Mouse (Mus musculus) heart, embryonic 14.5 days (tissue): ENCODE measurements around the gene Pbx3. TPM values are rescaled to one million over a fixed set of nuclear protein-coding genes. Genes with fewer than 3 reads are reported as not detected.

ENCODE experiments used
- ATAC-seq: fragments of 200-750 bp; cut with Nextera tagmentation; 2 replicates; pipeline ENCODE4 v1.8.0; 2017; ENCODE audit warnings: low read depth, moderate TSS enrichment; ENCODE audit not compliant: insufficient number of reproducible peaks, insufficient read depth, low FRiP score
- H3K27ac ChIP-seq, 2 experiments: fragments of 200-500 bp in 1 of 2; fragments of 300-500 bp in 1 of 2; sonication (generic) in 1 of 2; replicated peaks in 1 of 2; 2 replicates each; pipeline ENCODE4 v1.5.1; 2012 to 2014; ENCODE audit warnings: low read depth in 2 of 2, low read length in 2 of 2, control low read depth in 1 of 2, mild to moderate bottlenecking in 1 of 2, mixed read lengths in 1 of 2; ENCODE audit not compliant: control insufficient read depth in 1 of 2, insufficient read depth in 1 of 2
- H3K27me3 ChIP-seq: fragments of 300-500 bp; sonication (generic); 2 replicates; pipeline ENCODE4 v1.6.1; 2014; ENCODE audit warnings: mild to moderate bottlenecking, low read length, control low read depth; ENCODE audit not compliant: control insufficient read depth, insufficient read depth
- H3K36me3 ChIP-seq: fragments of 300-500 bp; sonication (generic); 2 replicates; pipeline ENCODE4 v1.6.1; 2014; ENCODE audit warnings: mild to moderate bottlenecking, control low read depth, low read length, mixed read lengths; ENCODE audit not compliant: control insufficient read depth, insufficient read depth
- H3K4me1 ChIP-seq, 2 experiments: fragments of 200-500 bp in 1 of 2; fragments of 300-500 bp in 1 of 2; sonication (generic) in 1 of 2; 2 replicates each; pipeline ENCODE4 v1.6.1; 2012 to 2014; ENCODE audit warnings: low read length in 2 of 2, control low read depth in 1 of 2, mixed read lengths in 1 of 2; ENCODE audit not compliant: control insufficient read depth in 2 of 2, insufficient read depth in 2 of 2
- H3K4me2 ChIP-seq: fragments of 300-500 bp; sonication (generic); 2 replicates; pipeline ENCODE4 v1.6.1; 2014; ENCODE audit warnings: mild to moderate bottlenecking, low read length
- H3K4me3 ChIP-seq, 2 experiments: fragments of 200-500 bp in 1 of 2; fragments of 300-500 bp in 1 of 2; sonication (generic) in 1 of 2; 2 replicates each; pipeline ENCODE4 v1.5.1; 2012 to 2014; ENCODE audit warnings: low read length in 2 of 2, mild to moderate bottlenecking in 2 of 2, control low read depth in 1 of 2, low read depth in 1 of 2, moderate library complexity in 1 of 2; ENCODE audit not compliant: control insufficient read depth in 1 of 2, insufficient read depth in 1 of 2
- H3K9ac ChIP-seq: fragments of 300-500 bp; sonication (generic); 2 replicates; pipeline ENCODE4 v1.6.1; 2014; ENCODE audit warnings: mild to moderate bottlenecking, low read length
- H3K9me3 ChIP-seq: fragments of 300-500 bp; sonication (generic); 2 replicates; pipeline ENCODE4 v1.6.1; 2016; ENCODE audit warnings: low read length, control low read depth; ENCODE audit not compliant: control insufficient read depth
- WGBS: fragments of 180-500 bp; shearing (Covaris S2); extraction: QIAGEN DNeasy Blood & Tissue Kit; methylation state at CpG from one replicate; pipeline ENCODE4 v1.1.7; 2014; 5-methylcytosine and 5-hydroxymethylcytosine counted together
- polyA plus RNA-seq: library from polyadenylated mRNA; unstranded; fragments of >200 nt; fragmentation: Nextera tagmentation; extraction: Ambion mirVana; gene quantifications from 2 replicates; pipeline ENCODE4 v1.2.1, GENCODE M21; 2014

The Pbx3 gene
- polyA plus RNA-seq, 1 experiment from 2014 or later: 26.4 TPM

- H3K9ac ChIP-seq: no peak overlapping the region
- 79% methylated on average over 2 of the region's 2 CpGs for WGBS
- no peak overlapping the region for H3K4me3 ChIP-seq
- no peak for ATAC-seq
- no peaks in the 10 kb centered on the region for H3K27me3 ChIP-seq
- no peak overlapping the region for H3K4me2 ChIP-seq
- H3K27ac ChIP-seq: no peak overlapping the region
- no peaks in the 10 kb centered on the region for H3K4me1 ChIP-seq
- H3K9me3 ChIP-seq: no peaks in the 10 kb centered on the region
- no peaks in the 10 kb centered on the region for H3K36me3 ChIP-seq
Observed at GRCm38 (mm10) chr2:34187366-34187765, 185.6 kb downstream of the Pbx3 start.

- H3K36me3 ChIP-seq: peaks cover 13% of the 10 kb centered on the region
- 85% methylated on average over 1 of the region's 1 CpGs for WGBS
Observed at GRCm38 (mm10) chr2:34181600-34181999, 191.3 kb downstream of the Pbx3 start.

GRCm38 (mm10) chr2:34179299-34179698 is 193.6 kb downstream of the Pbx3 start:
- H3K4me3 ChIP-seq: no peak overlapping the region
- WGBS: 73% methylated on average over 1 of the region's 1 CpGs
- no peak overlapping the region for H3K9ac ChIP-seq
- no peaks in the 10 kb centered on the region for H3K4me1 ChIP-seq
- H3K27ac ChIP-seq: no peak overlapping the region
- no peaks in the 10 kb centered on the region for H3K9me3 ChIP-seq
- H3K4me2 ChIP-seq: no peak overlapping the region
- peaks cover 24% of the 10 kb centered on the region for H3K36me3 ChIP-seq
- no peak for ATAC-seq
- no peaks in the 10 kb centered on the region for H3K27me3 ChIP-seq

More at GRCm38 (mm10) chr2:34181600-34181999, 191.3 kb downstream of the Pbx3 start:
- H3K4me1 ChIP-seq: no peaks in the 10 kb centered on the region
- H3K4me3 ChIP-seq: no peak overlapping the region
- no peak overlapping the region for H3K27ac ChIP-seq
- no peaks in the 10 kb centered on the region for H3K27me3 ChIP-seq
- H3K9ac ChIP-seq: no peak overlapping the region
- H3K9me3 ChIP-seq: no peaks in the 10 kb centered on the region
- ATAC-seq: no peak
- H3K4me2 ChIP-seq: no peak overlapping the region

- no peaks in the 10 kb centered on the region for H3K4me1 ChIP-seq
- H3K27me3 ChIP-seq: no peaks in the 10 kb centered on the region
- no peak overlapping the region for H3K9ac ChIP-seq
- no peaks in the 10 kb centered on the region for H3K9me3 ChIP-seq
- no peak overlapping the region for H3K4me3 ChIP-seq
- no peak overlapping the region for H3K4me2 ChIP-seq
- ATAC-seq: no peak
- peaks cover 27% of the 10 kb centered on the region for H3K36me3 ChIP-seq
- H3K27ac ChIP-seq: no peak overlapping the region
Observed at GRCm38 (mm10) chr2:34178653-34179052, 194.3 kb downstream of the Pbx3 start.

- WGBS: 85% methylated on average over 2 of the region's 2 CpGs
- Histone ChIP-seq H3K27me3 (no peaks in the 10 kb centered on the region), H3K9me3 (no peaks in the 10 kb centered on the region), H3K4me2 (no peak overlapping the region), H3K9ac (no peak overlapping the region), H3K36me3 (peaks cover 30% of the 10 kb centered on the region), H3K27ac (no peak overlapping the region), H3K4me3 (no peak overlapping the region), H3K4me1 (no peaks in the 10 kb centered on the region)
- ATAC-seq: no peak
Observed at GRCm38 (mm10) chr2:34170424-34170823, 202.5 kb downstream of the Pbx3 start.

- H3K27me3 ChIP-seq: no peaks in the 10 kb centered on the region
Observed at GRCm38 (mm10) chr2:34169626-34170025, 203.3 kb downstream of the Pbx3 start.

GRCm38 (mm10) chr2:34168191-34168590 is 204.8 kb downstream of the Pbx3 start:
- no peaks in the 10 kb centered on the region for H3K4me1 ChIP-seq
- no peaks in the 10 kb centered on the region for H3K9me3 ChIP-seq
- no peak overlapping the region for H3K4me3 ChIP-seq
- no peak overlapping the region for H3K9ac ChIP-seq
- H3K36me3 ChIP-seq: peaks cover 20% of the 10 kb centered on the region
- H3K4me2 ChIP-seq: no peak overlapping the region
- H3K27ac ChIP-seq: no peak overlapping the region
- WGBS: 52% methylated on average over 3 of the region's 3 CpGs
- ATAC-seq: no peak
- no peaks in the 10 kb centered on the region for H3K27me3 ChIP-seq

More at GRCm38 (mm10) chr2:34169626-34170025, 203.3 kb downstream of the Pbx3 start:
- no peaks in the 10 kb centered on the region for H3K9me3 ChIP-seq
- no peaks in the 10 kb centered on the region for H3K4me1 ChIP-seq
- ATAC-seq: no peak
- H3K27ac ChIP-seq: no peak overlapping the region
- no peak overlapping the region for H3K4me2 ChIP-seq
- H3K9ac ChIP-seq: no peak overlapping the region
- H3K4me3 ChIP-seq: no peak overlapping the region
- peaks cover 26% of the 10 kb centered on the region for H3K36me3 ChIP-seq
- WGBS: 81% methylated on average over 2 of the region's 2 CpGs

- Histone ChIP-seq H3K9me3 (no peaks in the 10 kb centered on the region), H3K36me3 (no peaks in the 10 kb centered on the region), H3K4me3 (no peak overlapping the region), H3K4me2 (no peak overlapping the region), H3K27me3 (no peaks in the 10 kb centered on the region), H3K9ac (no peak overlapping the region), H3K27ac (no peak overlapping the region), H3K4me1 (no peaks in the 10 kb centered on the region)
- ATAC-seq: no peak
- WGBS: 58% methylated on average over 3 of the region's 3 CpGs
Observed at GRCm38 (mm10) chr2:34162484-34162883, 210.5 kb downstream of the Pbx3 start.
